Mouse (Mus musculus) left cerebral cortex, postnatal 4 days (tissue): ENCODE measurements around the gene Vps8. TPM values are rescaled to one million over a fixed set of nuclear protein-coding genes. Genes with fewer than 3 reads are reported as not detected.

Experiments used
- DNase-seq: peaks from one replicate; pipeline ENCODE4 v3.0.0-alpha.2; 2022
- intact Hi-C: fragments of 180-260 bp; cut with DNase I; formaldehyde crosslinking; loops from one replicate; pipeline ENCODE4 v1.15.1; 2025
- total RNA-seq, 2 experiments: library from RNA; stranded (reverse); gene quantifications; 2 replicates each; pipeline ENCODE4 v1.2.3; 2021

The Vps8 gene
- 10 to 100 TPM; 58.6 to 70.0 TPM for total RNA-seq

- DNase-seq: peak; percentile 88
- intact Hi-C loops: no loop called here
Observed at GRCm38 (mm10) chr16:21422645-21423545, at the start of gene Vps8. TSS of gene Vps8 (plus strand) at chr16:21423118.

- intact Hi-C loops: no loop called here
- no peak for DNase-seq
Observed at GRCm38 (mm10) chr16:21373316-21373960, 49.5 kb upstream of the Vps8 start.

DNA sequence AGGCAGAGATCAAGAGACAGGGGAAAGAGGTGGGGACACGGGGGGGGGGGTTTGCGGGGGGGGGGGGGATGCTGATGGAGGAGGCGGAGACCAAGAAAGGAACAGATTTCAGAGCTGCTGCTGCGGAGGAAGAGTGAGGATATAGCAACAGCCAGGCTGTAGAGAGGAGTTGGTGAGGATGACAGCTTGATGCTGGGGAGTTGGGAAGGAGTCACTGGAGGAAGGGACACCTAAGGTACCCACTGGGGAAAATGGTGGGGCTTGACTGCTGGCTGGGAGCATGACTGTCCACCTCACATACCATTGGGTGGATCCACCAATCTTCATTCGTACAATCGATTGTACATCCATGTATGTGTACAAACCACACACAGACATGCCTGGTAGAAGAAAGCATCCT lies 48.9 kb upstream of the Vps8 start:
- no peak for DNase-seq
- intact Hi-C loops: no loop called here

DNA sequence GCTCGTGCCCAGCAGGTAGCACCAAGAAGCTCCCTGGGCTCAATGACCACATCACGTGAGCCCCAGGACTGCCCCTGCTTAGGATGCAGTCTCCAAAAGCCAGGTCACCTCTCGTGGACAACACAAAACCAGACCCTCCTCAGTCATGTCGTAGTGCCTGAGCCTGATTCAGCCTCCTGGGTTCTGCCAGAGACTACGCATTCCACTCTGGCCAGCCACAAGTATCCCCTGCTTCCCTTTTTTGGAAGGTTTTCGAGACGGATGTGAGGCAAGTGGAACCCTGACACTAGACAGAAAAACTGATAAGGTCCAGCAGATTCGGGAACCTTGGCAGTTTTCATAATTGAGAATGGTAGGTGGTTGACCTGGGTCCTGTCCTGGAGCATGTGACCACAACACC lies 47.8 kb upstream of the Vps8 start:
- intact Hi-C loops: no loop called here

GRCm38 (mm10) chr16:21376316-21376715 lies 46.6 kb upstream of the Vps8 start:
- no peak for DNase-seq
- intact Hi-C loops: no loop called here

More for the DNA sequence above, 47.8 kb upstream of the Vps8 start:
- DNase-seq: no peak

DNA sequence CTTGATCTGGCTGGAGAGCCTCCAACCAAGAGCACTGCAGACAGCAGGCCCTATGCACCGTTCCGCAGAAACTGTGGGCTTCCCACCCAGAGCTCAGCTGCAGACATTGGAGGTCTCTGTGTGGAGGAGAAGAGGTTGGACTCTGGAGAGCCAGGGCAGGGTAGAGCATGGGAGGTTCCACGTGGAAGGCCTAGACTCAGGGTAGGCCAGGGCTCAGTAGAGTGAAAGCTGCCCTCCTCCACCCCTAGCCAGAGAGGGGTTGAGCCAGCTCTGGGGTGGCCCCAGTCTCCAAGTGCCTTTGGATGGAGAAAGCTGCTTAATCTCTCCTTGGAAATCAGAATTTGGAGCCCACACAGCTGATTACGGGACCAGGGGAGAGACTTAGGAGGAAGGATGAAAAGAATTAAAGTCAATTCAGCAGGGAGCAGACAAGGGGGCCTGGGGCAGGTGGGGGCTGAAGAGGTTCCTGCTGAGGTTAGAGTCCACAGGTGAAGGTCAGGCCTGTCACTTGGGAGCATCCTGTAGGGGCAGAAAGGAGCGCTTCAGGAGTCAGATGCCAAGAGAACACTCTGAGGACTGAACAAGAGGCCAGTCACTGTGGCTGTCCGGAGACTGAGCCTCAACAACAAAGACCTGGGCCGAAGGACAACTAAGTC lies 45.8 kb upstream of the Vps8 start:
- DNase-seq: no peak
- intact Hi-C loops: no loop called here

GRCm38 (mm10) chr16:21377605-21377968 lies 45.3 kb upstream of the Vps8 start:
- intact Hi-C loops: no loop called here
- no peak for DNase-seq

GRCm38 (mm10) chr16:21381469-21381868 lies 41.4 kb upstream of the Vps8 start:
- no peak for DNase-seq
- intact Hi-C loops: no loop called here

- intact Hi-C loops: no loop called here
- DNase-seq: no peak
Observed at GRCm38 (mm10) chr16:21382152-21382911, 40.6 kb upstream of the Vps8 start.

DNA sequence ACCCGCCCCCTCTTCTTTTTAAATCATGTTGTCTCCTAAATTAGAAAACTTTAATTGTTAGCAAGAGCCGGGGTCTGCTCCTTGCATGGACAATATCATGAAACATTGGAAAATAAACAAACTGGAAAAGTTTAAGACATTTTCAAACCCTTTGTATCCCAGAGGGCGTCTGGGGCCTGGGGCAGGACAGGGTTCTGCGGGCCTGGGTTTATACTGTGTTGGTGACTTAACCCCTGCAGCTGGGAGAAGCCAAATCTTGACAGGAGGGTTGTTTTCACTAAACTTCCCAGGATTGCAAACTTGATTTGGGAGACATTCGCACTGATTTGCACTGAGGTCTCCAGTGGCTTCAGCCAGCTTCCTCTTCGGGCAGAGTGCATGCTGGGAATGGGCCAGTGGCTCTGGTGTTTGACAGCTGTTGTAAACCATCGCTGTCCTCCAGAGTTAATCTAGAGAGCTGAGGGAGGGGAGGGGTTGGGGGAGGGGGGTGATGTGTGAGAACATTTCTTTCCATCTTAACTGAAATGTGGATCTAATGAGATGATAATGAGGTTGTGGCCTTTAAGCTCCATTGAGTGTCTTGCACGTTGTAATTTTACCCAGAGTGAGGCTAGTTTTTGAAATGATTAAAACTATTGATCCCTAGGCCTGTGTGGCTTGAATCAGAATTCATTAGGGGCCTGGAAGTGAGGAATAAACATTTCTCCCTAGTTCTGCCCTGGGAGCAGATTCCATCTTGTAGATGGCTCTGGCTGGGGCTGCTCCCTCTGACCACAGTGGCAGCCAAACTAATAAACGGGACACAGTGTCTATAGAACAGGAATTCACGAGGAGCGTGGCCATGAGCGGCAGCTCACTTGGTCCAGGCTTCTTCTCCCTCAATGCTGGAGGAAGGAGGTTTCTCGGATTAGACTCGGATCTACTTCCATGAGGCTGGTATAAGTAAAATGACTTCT lies 36.7 kb upstream of the Vps8 start:
- intact Hi-C loops: no loop called here
- no peak for DNase-seq

GRCm38 (mm10) chr16:21389316-21389715 lies 33.6 kb upstream of the Vps8 start:
- DNase-seq: peak; percentile 13
- intact Hi-C loops: no loop called here

- intact Hi-C loops: no loop called here
- DNase-seq: no peak
Observed at GRCm38 (mm10) chr16:21390744-21391143, 32.2 kb upstream of the Vps8 start.

DNA sequence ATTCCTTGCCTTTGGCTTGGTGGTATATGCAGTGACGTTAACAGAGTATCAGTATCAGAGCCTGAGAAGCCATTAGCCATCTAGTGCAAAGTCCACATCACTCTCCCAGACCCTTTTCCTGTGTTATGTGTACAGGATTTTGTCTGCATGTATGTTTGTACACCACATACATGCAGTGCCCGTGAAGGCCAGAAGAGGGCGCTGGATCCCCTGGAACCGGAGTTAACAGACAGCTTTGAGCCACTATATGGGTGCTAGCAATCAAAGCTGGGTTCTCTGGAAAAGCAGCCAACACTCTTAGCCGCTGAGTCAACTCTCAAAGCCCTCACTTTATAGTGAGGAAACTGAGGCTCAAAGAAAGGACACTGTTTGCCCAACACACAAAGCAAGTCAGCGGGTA lies 30.8 kb upstream of the Vps8 start:
- intact Hi-C loops: loop anchor here (2.0 kb wide), 1 partner anchor 187 kb away; the partner anchor contains the start of gene Ephb3
- DNase-seq: peak; percentile 38

DNA sequence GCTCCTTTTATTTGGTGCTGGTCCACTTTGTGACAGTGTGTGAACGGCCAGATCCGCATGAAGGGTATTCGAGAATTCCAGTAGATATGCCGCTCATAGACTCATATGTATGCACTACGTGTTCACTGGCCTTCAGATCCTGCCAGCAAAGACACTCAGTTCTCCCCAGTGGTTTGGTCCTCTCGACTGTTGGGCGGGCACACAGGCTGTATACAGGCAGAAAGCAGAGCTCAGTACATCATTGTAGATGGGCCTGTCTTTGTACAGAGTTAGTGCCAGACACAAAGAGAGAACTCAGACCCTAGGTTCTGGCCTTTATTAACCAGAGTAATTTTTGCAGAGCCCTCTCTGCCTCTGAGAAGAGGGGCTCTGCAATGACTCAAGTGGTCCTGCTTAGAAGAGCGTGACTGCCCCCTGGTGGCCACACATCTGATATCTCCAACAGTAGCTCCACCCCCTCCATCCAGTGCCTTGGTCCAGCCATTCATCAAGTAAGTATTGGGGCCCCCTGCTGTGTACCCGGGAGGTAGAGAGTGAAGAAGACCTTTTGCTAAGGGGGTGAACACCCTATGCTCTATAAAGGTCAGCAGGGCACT lies 30.3 kb upstream of the Vps8 start:
- peak; percentile 94 for DNase-seq
- intact Hi-C loops: loop anchor here (2.0 kb wide), 1 partner anchor 188 kb away; the partner anchor contains the start of gene Ephb3

DNA sequence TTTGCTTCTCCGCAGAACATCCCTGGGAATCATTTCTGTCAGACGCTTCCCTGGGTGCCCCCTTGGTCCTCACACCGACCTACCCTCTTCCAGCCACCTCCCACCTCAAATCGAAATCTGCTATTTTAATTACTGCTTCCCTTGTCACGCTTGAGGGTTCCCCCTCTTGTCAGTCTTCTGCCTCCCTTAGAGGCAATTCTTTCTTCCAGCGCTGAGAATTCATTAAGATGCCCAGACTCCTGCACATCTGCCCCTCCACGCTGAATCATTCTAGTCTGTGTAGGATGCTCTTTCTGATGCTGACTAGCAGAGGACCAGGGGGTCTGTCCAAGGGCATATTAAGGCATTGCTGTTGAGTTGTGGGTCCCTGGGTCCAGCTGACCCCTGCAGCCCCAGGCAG lies 27.4 kb upstream of the Vps8 start:
- DNase-seq: no peak
- intact Hi-C loops: no loop called here

- peak; percentile 21 for DNase-seq
- intact Hi-C loops: no loop called here
Observed at GRCm38 (mm10) chr16:21397681-21398080, 25.2 kb upstream of the Vps8 start.

- intact Hi-C loops: no loop called here
- peak; percentile 45 for DNase-seq
Observed at GRCm38 (mm10) chr16:21398345-21399051, 24.4 kb upstream of the Vps8 start.

GRCm38 (mm10) chr16:21399942-21400341 lies 23.0 kb upstream of the Vps8 start:
- intact Hi-C loops: no loop called here

DNA sequence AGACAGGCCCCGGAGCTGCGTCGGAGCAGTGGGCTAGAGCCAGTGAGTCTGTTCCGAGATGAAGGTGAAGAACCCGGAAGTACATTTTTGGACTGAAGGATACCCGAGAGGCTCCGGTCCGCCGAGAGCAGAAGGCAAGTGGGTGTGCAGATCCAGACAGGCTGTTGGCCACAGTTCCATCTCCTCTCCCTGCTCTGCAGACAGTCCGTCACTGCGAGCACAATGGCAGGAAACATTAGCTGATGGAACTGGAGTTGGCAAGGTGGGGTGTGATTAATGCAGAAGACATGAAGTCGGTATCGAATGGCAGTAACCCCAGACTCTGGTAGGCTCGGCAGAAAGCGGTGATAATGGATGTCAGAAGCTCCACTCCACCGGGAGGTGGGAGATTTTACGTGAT lies 20.9 kb upstream of the Vps8 start:
- intact Hi-C loops: no loop called here
- no peak for DNase-seq

More at GRCm38 (mm10) chr16:21399942-21400341, 23.0 kb upstream of the Vps8 start:
- no peak for DNase-seq
